Mouse (Mus musculus): ENCODE measurements around the gene Ina. TPM values are rescaled to one million over a fixed set of nuclear protein-coding genes. Genes with fewer than 3 reads are reported as not detected.

Gene Ina
- polyA plus RNA-seq, 1 experiment from 2014 or later: 642 TPM

GRCm38 (mm10) chr19:47005873-47006272 is 8.6 kb upstream of the Ina start:
- Histone ChIP-seq H3K9ac (no peak overlapping the region), H3K27ac (no peak overlapping the region), H3K36me3 (no peaks in the 10 kb centered on the region), H3K4me2 (replicated peaks) (no peak overlapping the region), H3K9me3 (0 out of 2 replicates have a peak, but pooled peaks cover 4% of the 10 kb centered on the region), H3K4me1 (no peaks in the 10 kb centered on the region), H3K27me3 (replicated peaks) (no peaks in the 10 kb centered on the region), H3K4me3 (no peak overlapping the region)
- no peak for ATAC-seq (ENCODE audit: low FRiP score, low read depth)
- 57% methylated on average over 5 of the region's 5 CpGs for WGBS

GRCm38 (mm10) chr19:47006321-47006720 is 8.2 kb upstream of the Ina start:
- Histone ChIP-seq H3K27ac (no peak overlapping the region), H3K9ac (no peak overlapping the region), H3K4me3 (no peak overlapping the region), H3K4me1 (no peaks in the 10 kb centered on the region), H3K36me3 (no peaks in the 10 kb centered on the region), H3K4me2 (replicated peaks) (no peak overlapping the region), H3K27me3 (replicated peaks) (no peaks in the 10 kb centered on the region), H3K9me3 (0 out of 2 replicates have a peak, but pooled peaks cover 4% of the 10 kb centered on the region)
- no peak for ATAC-seq (ENCODE audit: low FRiP score, low read depth)
- 2% methylated on average over 4 of the region's 4 CpGs for WGBS

GRCm38 (mm10) chr19:47009420-47009819 is 5.1 kb upstream of the Ina start:
- 90% methylated on average over 7 of the region's 7 CpGs for WGBS
- Histone ChIP-seq H3K4me3 (no peak overlapping the region), H3K9ac (no peak overlapping the region), H3K27me3 (replicated peaks) (peaks cover 20% of the 10 kb centered on the region), H3K4me2 (replicated peaks) (no peak overlapping the region), H3K9me3 (0 out of 2 replicates have a peak, but pooled peaks cover 4% of the 10 kb centered on the region), H3K4me1 (0 out of 2 replicates have a peak, but pooled peaks cover under 1% of the 10 kb centered on the region), H3K27ac (no peak overlapping the region), H3K36me3 (no peaks in the 10 kb centered on the region)
- no peak for ATAC-seq (ENCODE audit: low FRiP score, low read depth)

- WGBS: 92% methylated on average over 5 of the region's 5 CpGs
- Histone ChIP-seq H3K9me3 (0 out of 2 replicates have a peak, but pooled peaks cover 4% of the 10 kb centered on the region), H3K4me2 (replicated peaks) (no peak overlapping the region), H3K9ac (no peak overlapping the region), H3K4me3 (no peak overlapping the region), H3K27me3 (replicated peaks) (peaks cover 26% of the 10 kb centered on the region), H3K36me3 (no peaks in the 10 kb centered on the region), H3K4me1 (peaks cover 5% of the 10 kb centered on the region; the same call in 1 of the 2 replicates), H3K27ac (no peak overlapping the region)
- ATAC-seq (ENCODE audit: low FRiP score, low read depth): no peak
These were observed 4.6 kb upstream of the Ina start for GRCm38 (mm10) chr19:47009943-47010342.

- Histone ChIP-seq H3K4me3 (no peak overlapping the region), H3K27ac (no peak overlapping the region), H3K27me3 (replicated peaks) (peaks cover 42% of the 10 kb centered on the region), H3K4me2 (replicated peaks) (no peak overlapping the region), H3K9me3 (0 out of 2 replicates have a peak, but pooled peaks cover 4% of the 10 kb centered on the region), H3K36me3 (no peaks in the 10 kb centered on the region), H3K9ac (no peak overlapping the region), H3K4me1 (peaks cover 14% of the 10 kb centered on the region)
- WGBS: 92% methylated on average over 15 of the region's 15 CpGs
- no peak for ATAC-seq (ENCODE audit: low FRiP score, low read depth)
These were observed 1.9 kb upstream of the Ina start for GRCm38 (mm10) chr19:47012521-47013130.

- peaks cover 45% of the 10 kb centered on the region for H3K27me3 ChIP-seq (replicated peaks)
- WGBS: 10% methylated on average over 20 of the region's 20 CpGs
These were observed 949 bp upstream of the Ina start for GRCm38 (mm10) chr19:47013340-47014158.

GRCm38 (mm10) chr19:47014159-47014446 is 395 bp upstream of the Ina start:
- peak; percentile 7; the same call in 1 of the 2 replicates for ATAC-seq (ENCODE audit: low FRiP score, low read depth)
- Histone ChIP-seq H3K4me3 (peak overlapping the region; percentile 65), H3K36me3 (no peaks in the 10 kb centered on the region), H3K9me3 (no peaks in the 10 kb centered on the region), H3K4me2 (replicated peaks) (peak overlapping the region; percentile 67), H3K27ac (peak overlapping the region; percentile 74), H3K4me1 (peaks cover 15% of the 10 kb centered on the region), H3K27me3 (replicated peaks) (peaks cover 45% of the 10 kb centered on the region), H3K9ac (peak overlapping the region; percentile 82)
- under 1% methylated on average over 11 of the region's 11 CpGs for WGBS

More at GRCm38 (mm10) chr19:47013340-47014158, 949 bp upstream of the Ina start:
- Histone ChIP-seq H3K27ac (peak overlapping the region; percentile 74), H3K4me2 (replicated peaks) (peak overlapping the region; percentile 67), H3K9me3 (0 out of 2 replicates have a peak, but pooled peaks cover 3% of the 10 kb centered on the region), H3K4me1 (peaks cover 14% of the 10 kb centered on the region), H3K36me3 (no peaks in the 10 kb centered on the region), H3K4me3 (peak overlapping the region; percentile 65), H3K9ac (peak overlapping the region; percentile 82)
- no peak for ATAC-seq (ENCODE audit: low FRiP score, low read depth)

- ATAC-seq (ENCODE audit: low FRiP score, low read depth): 0 out of 2 replicates have a peak, but pooled peaks have one; percentile 8
- Histone ChIP-seq H3K9me3 (no peaks in the 10 kb centered on the region), H3K27me3 (replicated peaks) (peaks cover 45% of the 10 kb centered on the region), H3K4me2 (replicated peaks) (peak overlapping the region; percentile 67), H3K36me3 (no peaks in the 10 kb centered on the region), H3K9ac (peak overlapping the region; percentile 82), H3K4me1 (peaks cover 21% of the 10 kb centered on the region), H3K27ac (peak overlapping the region; percentile 82), H3K4me3 (peak overlapping the region; percentile 65)
- 1% methylated on average over 37 of the region's 37 CpGs for WGBS
These were observed 898 bp downstream of the Ina start for GRCm38 (mm10) chr19:47015396-47015795.

GRCm38 (mm10) chr19:47015965-47016364 is 1.5 kb downstream of the Ina start:
- Histone ChIP-seq H3K4me3 (peak overlapping the region; percentile 65), H3K4me1 (peaks cover 21% of the 10 kb centered on the region), H3K27ac (0 out of 2 replicates have a peak overlapping the region, but pooled peaks have one; percentile 82), H3K9me3 (no peaks in the 10 kb centered on the region), H3K4me2 (replicated peaks) (peak overlapping the region; percentile 67), H3K36me3 (0 out of 2 replicates have a peak, but pooled peaks cover under 1% of the 10 kb centered on the region), H3K27me3 (replicated peaks) (peaks cover 45% of the 10 kb centered on the region), H3K9ac (peak overlapping the region; percentile 82)
- 3% methylated on average over 9 of the region's 9 CpGs for WGBS
- no peak for ATAC-seq (ENCODE audit: low FRiP score, low read depth)

- Histone ChIP-seq H3K36me3 (peaks cover 5% of the 10 kb centered on the region; the same call in 1 of the 2 replicates), H3K27ac (no peak overlapping the region; the same call in 1 of the 2 replicates), H3K4me2 (replicated peaks) (peak overlapping the region; percentile 67), H3K4me3 (peak overlapping the region; percentile 65), H3K27me3 (replicated peaks) (peaks cover 45% of the 10 kb centered on the region), H3K4me1 (peaks cover 21% of the 10 kb centered on the region), H3K9me3 (no peaks in the 10 kb centered on the region), H3K9ac (peak overlapping the region; percentile 82)
- WGBS: under 1% methylated on average over 15 of the region's 15 CpGs
- no peak for ATAC-seq (ENCODE audit: low FRiP score, low read depth)
These were observed 2.0 kb downstream of the Ina start for GRCm38 (mm10) chr19:47016487-47016886.

GRCm38 (mm10) chr19:47017831-47018230 is 3.3 kb downstream of the Ina start:
- H3K27ac ChIP-seq: peak overlapping the region; percentile 82
- H3K36me3 ChIP-seq: peaks cover 18% of the 10 kb centered on the region; the same call in 1 of the 2 replicates
- peak overlapping the region; percentile 41 for H3K4me3 ChIP-seq
- peak overlapping the region; percentile 64 for H3K9ac ChIP-seq
- peak overlapping the region; percentile 61 for H3K4me2 ChIP-seq (replicated peaks)
- peaks cover 21% of the 10 kb centered on the region for H3K4me1 ChIP-seq
- H3K27me3 ChIP-seq (replicated peaks): peaks cover 40% of the 10 kb centered on the region
- ATAC-seq (ENCODE audit: low FRiP score, low read depth): no peak
- under 1% methylated on average over 3 of the region's 3 CpGs for WGBS
- no peaks in the 10 kb centered on the region for H3K9me3 ChIP-seq

- no peak for ATAC-seq (ENCODE audit: low FRiP score, low read depth)
- peaks cover 23% of the 10 kb centered on the region for H3K36me3 ChIP-seq
- peak overlapping the region; percentile 61 for H3K4me2 ChIP-seq (replicated peaks)
- H3K4me1 ChIP-seq: peaks cover 21% of the 10 kb centered on the region
- peaks cover 35% of the 10 kb centered on the region for H3K27me3 ChIP-seq (replicated peaks)
- peak overlapping the region; percentile 64 for H3K9ac ChIP-seq
- WGBS: 6% methylated on average over 2 of the region's 2 CpGs
- peak overlapping the region; percentile 41 for H3K4me3 ChIP-seq
- no peaks in the 10 kb centered on the region for H3K9me3 ChIP-seq
- peak overlapping the region; percentile 82 for H3K27ac ChIP-seq
These were observed 3.8 kb downstream of the Ina start for GRCm38 (mm10) chr19:47018330-47018729.
